Mouse (Mus musculus): ENCODE measurements around the gene Arhgap10. TPM values are rescaled to one million over a fixed set of nuclear protein-coding genes. Genes with fewer than 3 reads are reported as not detected.

The Arhgap10 gene
- total RNA-seq, 2 experiments from 2014 or later: 54.4 to 55.9 TPM

GRCm38 (mm10) chr8:77310541-77310940, 207.2 kb downstream of the Arhgap10 start:
- intact Hi-C loops (cut with DNase I): no loop called here
- peak overlapping the region; percentile 70 for H3K27ac ChIP-seq
- peak overlapping the region; percentile 36; the same call in 1 of the 2 replicates for H3K4me3 ChIP-seq
- no peak for DNase-seq
- TF ChIP-seq CTCF (IDR thresholded peaks at IDR 0.05): no peak

- TF ChIP-seq CTCF (IDR thresholded peaks at IDR 0.05): no peak
- Histone ChIP-seq H3K27ac (peak overlapping the region; percentile 70), H3K4me3 (peak overlapping the region; percentile 36; the same call in 1 of the 2 replicates)
- peak; percentile 62 for DNase-seq
- intact Hi-C loops (cut with DNase I): no loop called here
These were observed 207.7 kb downstream of the Arhgap10 start for GRCm38 (mm10) chr8:77310026-77310425.

GRCm38 (mm10) chr8:77294599-77294998, 223.2 kb downstream of the Arhgap10 start:
- no peak for DNase-seq
- intact Hi-C loops (cut with DNase I): no loop called here
- no peak for TF ChIP-seq CTCF (IDR thresholded peaks at IDR 0.05)
- Histone ChIP-seq H3K4me3 (no peak overlapping the region), H3K27ac (peak overlapping the region; percentile 46)

- no peak overlapping the region for H3K4me3 ChIP-seq
- no peak for TF ChIP-seq CTCF (IDR thresholded peaks at IDR 0.05)
- no peak for DNase-seq
- intact Hi-C loops (cut with DNase I): no loop called here
- H3K27ac ChIP-seq: no peak overlapping the region
These were observed 225.1 kb downstream of the Arhgap10 start for GRCm38 (mm10) chr8:77292649-77293048.

- no peak overlapping the region for H3K27ac ChIP-seq
- intact Hi-C loops (cut with DNase I): no loop called here
- H3K4me3 ChIP-seq: no peak overlapping the region
- TF ChIP-seq CTCF (IDR thresholded peaks at IDR 0.05): no peak
- no peak for DNase-seq
These were observed 225.6 kb downstream of the Arhgap10 start for GRCm38 (mm10) chr8:77292120-77292519.

- no peak overlapping the region for H3K4me3 ChIP-seq
- no peak overlapping the region for H3K27ac ChIP-seq
- TF ChIP-seq CTCF (IDR thresholded peaks at IDR 0.05): no peak
- intact Hi-C loops (cut with DNase I): no loop called here
- no peak for DNase-seq
These were observed 229.3 kb downstream of the Arhgap10 start for GRCm38 (mm10) chr8:77288492-77288891.

GRCm38 (mm10) chr8:77288065-77288464, 229.7 kb downstream of the Arhgap10 start:
- Histone ChIP-seq H3K4me3 (no peak overlapping the region), H3K27ac (no peak overlapping the region)
- TF ChIP-seq CTCF (IDR thresholded peaks at IDR 0.05): no peak
- no peak for DNase-seq
- intact Hi-C loops (cut with DNase I): no loop called here

- no peak for TF ChIP-seq CTCF (IDR thresholded peaks at IDR 0.05)
- Histone ChIP-seq H3K4me3 (no peak overlapping the region), H3K27ac (no peak overlapping the region)
- DNase-seq: no peak
- intact Hi-C loops (cut with DNase I): no loop called here
These were observed 233.3 kb downstream of the Arhgap10 start for GRCm38 (mm10) chr8:77284473-77284872.

- intact Hi-C loops (cut with DNase I): no loop called here
- TF ChIP-seq CTCF (IDR thresholded peaks at IDR 0.05): no peak
These were observed 235.0 kb downstream of the Arhgap10 start for GRCm38 (mm10) chr8:77282605-77283236.

GRCm38 (mm10) chr8:77279977-77280376, 237.8 kb downstream of the Arhgap10 start:
- no peak overlapping the region for H3K27ac ChIP-seq
- TF ChIP-seq CTCF (IDR thresholded peaks at IDR 0.05): no peak
- intact Hi-C loops (cut with DNase I): no loop called here
- no peak for DNase-seq
- no peak overlapping the region for H3K4me3 ChIP-seq

More at GRCm38 (mm10) chr8:77282605-77283236, 235.0 kb downstream of the Arhgap10 start:
- Histone ChIP-seq H3K4me3 (no peak overlapping the region), H3K27ac (no peak overlapping the region)
- DNase-seq: no peak

- intact Hi-C loops (cut with DNase I): no loop called here
- Histone ChIP-seq H3K4me3 (no peak overlapping the region), H3K27ac (no peak overlapping the region)
- DNase-seq: no peak
- TF ChIP-seq CTCF (IDR thresholded peaks at IDR 0.05): no peak
These were observed 239.5 kb downstream of the Arhgap10 start for GRCm38 (mm10) chr8:77278246-77278645.

- H3K4me3 ChIP-seq: peak overlapping the region; percentile 57
These were observed 240.9 kb downstream of the Arhgap10 start for GRCm38 (mm10) chr8:77276827-77277226.

GRCm38 (mm10) chr8:77275571-77275970, 242.2 kb downstream of the Arhgap10 start:
- no peak for DNase-seq
- Histone ChIP-seq H3K4me3 (peak overlapping the region; percentile 2; the same call in 1 of the 2 replicates), H3K27ac (no peak overlapping the region; the same call in 1 of the 2 replicates)
- intact Hi-C loops (cut with DNase I): no loop called here
- no peak for TF ChIP-seq CTCF (IDR thresholded peaks at IDR 0.05)

More at GRCm38 (mm10) chr8:77276827-77277226, 240.9 kb downstream of the Arhgap10 start:
- no peak; the same call in 1 of the 2 replicates for TF ChIP-seq CTCF (IDR thresholded peaks at IDR 0.05)
- peak overlapping the region; percentile 66 for H3K27ac ChIP-seq
- intact Hi-C loops (cut with DNase I): no loop called here
- peak; percentile 67 for DNase-seq

GRCm38 (mm10) chr8:77272136-77272535, 245.6 kb downstream of the Arhgap10 start:
- intact Hi-C loops (cut with DNase I): no loop called here
- DNase-seq: no peak
- TF ChIP-seq CTCF (IDR thresholded peaks at IDR 0.05): no peak
- no peak overlapping the region for H3K4me3 ChIP-seq
- H3K27ac ChIP-seq: no peak overlapping the region

Data from gastrocnemius, adult 2 months (tissue).